Mouse (Mus musculus) embryonic facial prominence, embryonic 15.5 days (tissue): ENCODE data around the gene Cfap77. TPM values are rescaled to one million over a fixed set of nuclear protein-coding genes. Genes with fewer than 3 reads are reported as not detected.

Experiments used
- ATAC-seq: fragments of 200-750 bp; cut with Nextera tagmentation; 2 replicates; pipeline ENCODE4 v1.8.0; 2017; ENCODE audit warnings: low read depth, moderate TSS enrichment; ENCODE audit not compliant: insufficient number of reproducible peaks, low FRiP score, low TSS enrichment
- H3K27ac ChIP-seq: fragments of 300-500 bp; sonication (generic); replicated peaks from 2 replicates; pipeline ENCODE4 v1.5.1; 2015; ENCODE audit warnings: mild to moderate bottlenecking, inconsistent platforms
- H3K27me3 ChIP-seq: fragments of 300-500 bp; sonication (generic); 2 replicates; pipeline ENCODE4 v1.6.1; 2015; ENCODE audit warnings: inconsistent platforms
- H3K36me3 ChIP-seq: fragments of 300-500 bp; sonication (generic); 2 replicates; pipeline ENCODE4 v1.6.1; 2015; ENCODE audit warnings: mild to moderate bottlenecking, inconsistent platforms
- H3K4me1 ChIP-seq: fragments of 300-500 bp; sonication (generic); 2 replicates; pipeline ENCODE4 v1.6.1; 2015; ENCODE audit warnings: inconsistent platforms
- H3K4me2 ChIP-seq: fragments of 300-500 bp; sonication (generic); replicated peaks from 2 replicates; pipeline ENCODE4 v1.6.1; 2015; ENCODE audit warnings: mild to moderate bottlenecking, inconsistent platforms
- H3K4me3 ChIP-seq: fragments of 300-500 bp; sonication (generic); replicated peaks from 2 replicates; pipeline ENCODE4 v1.5.1; 2015; ENCODE audit warnings: mild to moderate bottlenecking, inconsistent platforms
- H3K9ac ChIP-seq: fragments of 300-500 bp; sonication (generic); 2 replicates; pipeline ENCODE4 v1.6.1; 2015; ENCODE audit warnings: inconsistent platforms
- H3K9me3 ChIP-seq: fragments of 300-500 bp; sonication (generic); replicated peaks from 2 replicates; pipeline ENCODE4 v1.6.1; 2016; ENCODE audit warnings: inconsistent platforms
- WGBS: fragments of 180-500 bp; shearing (Covaris S2); methylation state at CpG from one replicate; pipeline ENCODE4 v1.1.7; 2015; 5-methylcytosine and 5-hydroxymethylcytosine counted together
- polyA plus RNA-seq: library from polyadenylated mRNA; unstranded; fragments of >200 nt; fragmentation: Nextera tagmentation; extraction: Ambion mirVana; gene quantifications from 2 replicates; pipeline ENCODE4 v1.2.1, GENCODE M21; 2015

The Cfap77 gene
- polyA plus RNA-seq, 1 experiment from 2014 or later, result 1.8 TPM

DNA sequence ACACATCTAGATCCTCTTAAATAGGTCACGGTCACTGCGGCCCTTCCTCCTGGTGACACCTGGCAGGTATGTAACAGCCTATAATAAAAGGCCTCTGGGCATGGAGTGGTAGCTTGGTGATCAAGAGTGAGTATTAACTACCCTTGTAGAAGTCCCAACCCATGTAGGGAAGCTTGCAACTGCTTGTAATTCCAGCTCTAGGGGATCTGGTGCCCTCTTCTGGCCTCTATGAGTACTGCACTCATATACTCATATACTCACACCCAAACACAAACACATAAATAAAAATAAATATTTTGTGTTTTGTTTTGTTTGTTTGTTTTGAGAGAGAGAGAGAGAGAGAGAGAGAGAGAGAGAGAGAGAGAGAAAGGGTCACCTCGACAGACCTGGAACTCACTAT is 66.1 kb downstream of the Cfap77 start:
- Histone ChIP-seq H3K4me3 (no peak overlapping the region), H3K9ac (no peak overlapping the region), H3K4me1 (no peaks in the 10 kb centered on the region), H3K9me3 (no peaks in the 10 kb centered on the region), H3K4me2 (no peak overlapping the region), H3K27me3 (no peaks in the 10 kb centered on the region), H3K27ac (no peak overlapping the region), H3K36me3 (no peaks in the 10 kb centered on the region)
- 94% methylated on average over 3 of the region's 3 CpGs for WGBS
- ATAC-seq, result no peak

DNA sequence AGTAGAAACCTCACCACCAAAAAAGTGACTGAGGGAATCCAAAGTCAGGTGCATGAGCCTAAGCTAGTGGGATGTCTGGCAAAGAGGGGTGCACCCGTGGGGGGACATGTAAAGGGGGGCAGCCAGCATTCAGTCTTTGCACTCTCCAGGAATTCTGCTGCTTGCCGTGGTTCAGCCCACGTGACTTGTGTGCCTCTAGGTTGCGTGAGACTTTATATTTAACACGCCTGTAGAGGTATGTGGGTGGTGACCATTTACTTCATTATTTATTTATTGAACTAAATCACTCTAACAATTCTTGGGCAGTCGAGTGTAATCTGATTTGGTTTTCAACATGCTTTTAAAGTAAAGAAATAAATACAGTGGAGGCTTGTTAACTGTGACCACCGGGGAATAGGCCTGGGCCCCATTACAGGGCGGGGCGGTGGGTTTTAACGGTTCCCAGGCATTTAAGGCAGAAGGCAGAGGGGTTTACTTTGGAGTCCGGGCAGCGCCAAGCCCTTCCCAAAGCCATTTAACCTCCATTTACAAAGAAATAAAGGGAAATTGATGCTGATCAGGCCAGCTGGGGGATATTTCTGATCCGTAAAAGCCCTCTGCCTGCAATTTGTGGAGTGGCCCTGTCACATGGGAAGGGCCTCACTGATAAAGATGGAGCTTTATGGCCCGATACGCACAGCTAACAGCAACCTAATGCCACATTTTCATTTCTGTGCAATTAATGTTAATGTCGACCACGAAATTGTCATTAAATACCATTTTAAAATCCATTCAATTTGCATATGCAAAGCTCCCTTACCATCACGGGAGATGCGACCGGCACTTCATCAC is 74.6 kb downstream of the Cfap77 start:
- Histone ChIP-seq H3K4me3 (no peak overlapping the region), H3K27me3 (peaks cover 22% of the 10 kb centered on the region), H3K4me2 (no peak overlapping the region), H3K27ac (no peak overlapping the region), H3K9ac (no peak overlapping the region), H3K36me3 (no peaks in the 10 kb centered on the region), H3K9me3 (no peaks in the 10 kb centered on the region), H3K4me1 (no peaks in the 10 kb centered on the region)
- ATAC-seq, result no peak
- 49% methylated on average over 20 of the region's 20 CpGs for WGBS

DNA sequence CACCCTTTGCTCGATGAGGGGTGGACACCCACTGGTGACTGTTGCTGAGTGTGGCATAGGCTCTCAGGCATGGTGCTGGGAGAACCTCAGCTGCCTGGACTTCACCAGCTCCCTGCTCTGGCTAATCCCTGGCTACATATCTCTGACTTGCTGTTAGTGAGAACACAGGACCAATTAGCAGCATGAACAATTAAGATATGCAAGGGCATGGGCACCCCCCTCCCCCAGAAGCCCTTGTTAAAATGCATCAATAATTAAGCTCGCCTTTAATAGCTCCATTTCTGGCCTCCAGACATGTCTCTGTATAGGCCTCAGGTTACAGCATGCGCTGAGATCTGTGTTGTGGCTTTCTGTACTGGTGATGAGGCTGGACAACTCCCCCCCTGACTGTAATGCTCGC is 76.4 kb downstream of the Cfap77 start:
- Histone ChIP-seq H3K27ac (no peak overlapping the region), H3K4me2 (no peak overlapping the region), H3K27me3 (peaks cover 30% of the 10 kb centered on the region), H3K4me3 (no peak overlapping the region), H3K36me3 (no peaks in the 10 kb centered on the region), H3K9ac (no peak overlapping the region), H3K9me3 (no peaks in the 10 kb centered on the region), H3K4me1 (peaks cover 4% of the 10 kb centered on the region; the same call in 1 of the 2 replicates)
- ATAC-seq, result 0 out of 2 replicates have a peak, but pooled peaks have one; percentile 17
- 45% methylated on average over 4 of the region's 4 CpGs for WGBS

DNA sequence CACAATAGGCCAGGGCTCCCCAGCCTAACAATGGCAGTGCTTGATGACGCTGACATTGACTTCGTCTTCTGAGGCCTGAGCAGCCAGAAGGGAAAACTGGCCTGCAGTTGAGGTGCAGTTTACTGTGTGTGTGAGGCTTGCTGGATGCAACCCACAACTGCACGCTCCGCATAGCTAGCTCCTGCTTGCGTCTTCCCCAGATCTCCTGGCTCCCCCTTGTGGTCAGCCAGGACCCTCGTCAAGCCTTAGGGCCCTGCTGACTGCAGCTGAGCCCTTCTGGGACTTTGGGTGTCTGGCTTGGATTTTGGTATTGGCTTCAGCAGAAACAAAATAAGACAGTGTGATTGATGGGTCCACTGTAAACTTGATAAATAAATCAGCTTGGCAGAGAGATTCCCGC is 78.2 kb downstream of the Cfap77 start:
- Histone ChIP-seq H3K4me3 (no peak overlapping the region), H3K4me2 (no peak overlapping the region), H3K36me3 (no peaks in the 10 kb centered on the region), H3K9ac (no peak overlapping the region), H3K4me1 (peaks cover 4% of the 10 kb centered on the region; the same call in 1 of the 2 replicates), H3K27ac (no peak overlapping the region), H3K27me3 (peaks cover 36% of the 10 kb centered on the region), H3K9me3 (no peaks in the 10 kb centered on the region)
- no peak for ATAC-seq
- 14% methylated on average over 7 of the region's 7 CpGs for WGBS

DNA sequence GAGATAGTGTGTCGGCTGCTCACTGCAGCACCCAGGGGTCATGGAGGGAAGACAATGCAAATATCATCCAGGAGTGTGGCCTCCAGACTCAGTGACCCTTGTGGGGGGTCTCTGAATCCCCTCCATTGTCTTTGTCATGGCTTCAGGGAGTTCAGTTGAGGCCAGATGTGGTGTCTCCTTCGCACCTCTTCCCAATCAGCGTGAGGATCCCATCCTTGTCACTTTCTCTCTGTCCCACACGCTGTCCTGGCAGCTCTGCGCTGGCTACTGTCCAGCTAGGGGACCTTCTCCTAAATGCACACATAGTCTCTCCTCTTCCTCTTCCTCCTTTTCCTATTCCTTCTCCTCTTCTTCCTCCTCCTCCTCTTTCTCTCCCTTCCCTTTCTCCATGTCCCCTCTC is 79.3 kb downstream of the Cfap77 start:
- Histone ChIP-seq H3K27me3 (peaks cover 36% of the 10 kb centered on the region), H3K4me3 (no peak overlapping the region), H3K4me2 (no peak overlapping the region), H3K36me3 (no peaks in the 10 kb centered on the region), H3K9me3 (no peaks in the 10 kb centered on the region), H3K9ac (no peak overlapping the region), H3K27ac (no peak overlapping the region), H3K4me1 (peaks cover 4% of the 10 kb centered on the region; the same call in 1 of the 2 replicates)
- ATAC-seq, result no peak
- 76% methylated on average over 5 of the region's 5 CpGs for WGBS

DNA sequence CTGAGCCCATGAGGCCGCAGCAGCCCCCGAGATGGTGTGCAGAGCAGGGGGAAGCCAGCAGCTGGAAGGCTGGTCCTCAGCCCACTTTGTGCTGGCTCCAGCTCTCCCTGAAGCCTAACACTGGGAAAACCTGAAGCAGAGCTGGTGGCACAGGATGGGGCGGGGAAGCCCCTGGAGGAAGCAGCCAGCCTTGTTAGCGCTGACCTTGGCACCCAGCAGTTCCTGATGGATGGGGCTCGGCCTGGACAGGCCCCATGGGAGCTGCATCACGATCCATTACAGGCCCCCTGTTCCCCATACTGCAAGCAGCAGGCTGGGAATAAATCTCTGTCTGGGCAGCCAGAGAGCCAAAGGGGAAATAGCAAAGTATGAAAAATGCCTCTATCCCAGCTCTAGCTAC is 80.3 kb downstream of the Cfap77 start:
- peaks cover 36% of the 10 kb centered on the region for H3K27me3 ChIP-seq
- 34% methylated on average over 6 of the region's 6 CpGs for WGBS

DNA sequence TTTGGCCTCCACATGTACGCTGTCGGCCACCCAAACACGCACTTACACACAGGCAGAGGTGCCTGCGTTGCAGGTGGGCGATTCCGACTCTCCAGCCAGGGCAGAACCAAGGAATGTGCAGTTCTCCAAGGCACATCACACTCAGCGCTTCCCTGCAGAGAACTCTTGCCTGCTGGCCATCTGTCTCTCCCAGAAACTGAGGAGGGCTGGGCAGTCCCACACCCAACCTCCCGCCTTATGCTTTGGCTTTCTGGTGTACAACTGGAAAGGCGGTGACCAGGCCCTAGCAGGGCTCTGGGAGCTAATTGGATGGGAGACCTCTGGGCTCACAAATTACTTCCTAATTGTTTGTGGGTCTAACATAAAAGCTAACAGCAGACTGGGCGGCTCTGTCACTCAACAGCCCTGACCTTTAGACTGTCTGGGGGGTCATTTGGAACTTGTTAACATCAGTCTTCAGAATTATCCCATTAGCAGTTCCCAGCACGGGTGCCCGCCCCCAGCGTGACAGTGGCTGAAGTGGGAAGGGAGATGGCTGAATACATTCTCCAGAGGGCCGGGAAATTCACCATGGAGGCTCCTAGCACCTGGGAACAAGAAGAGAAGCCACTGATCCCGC is 80.9 kb downstream of the Cfap77 start:
- no peaks in the 10 kb centered on the region for H3K36me3 ChIP-seq
- no peaks in the 10 kb centered on the region for H3K9me3 ChIP-seq
- H3K4me3 ChIP-seq, result no peak overlapping the region
- no peak overlapping the region for H3K9ac ChIP-seq
- H3K27ac ChIP-seq, result no peak overlapping the region
- no peak for ATAC-seq
- H3K4me2 ChIP-seq, result no peak overlapping the region
- H3K4me1 ChIP-seq, result peaks cover 4% of the 10 kb centered on the region; the same call in 1 of the 2 replicates
- peaks cover 36% of the 10 kb centered on the region for H3K27me3 ChIP-seq
- 34% methylated on average over 15 of the region's 15 CpGs for WGBS

More for the DNA sequence above, 80.3 kb downstream of the Cfap77 start:
- H3K4me1 ChIP-seq, result peaks cover 4% of the 10 kb centered on the region; the same call in 1 of the 2 replicates
- H3K4me3 ChIP-seq, result no peak overlapping the region
- ATAC-seq, result no peak
- H3K36me3 ChIP-seq, result no peaks in the 10 kb centered on the region
- no peak overlapping the region for H3K4me2 ChIP-seq
- H3K27ac ChIP-seq, result no peak overlapping the region
- H3K9ac ChIP-seq, result no peak overlapping the region
- H3K9me3 ChIP-seq, result no peaks in the 10 kb centered on the region

DNA sequence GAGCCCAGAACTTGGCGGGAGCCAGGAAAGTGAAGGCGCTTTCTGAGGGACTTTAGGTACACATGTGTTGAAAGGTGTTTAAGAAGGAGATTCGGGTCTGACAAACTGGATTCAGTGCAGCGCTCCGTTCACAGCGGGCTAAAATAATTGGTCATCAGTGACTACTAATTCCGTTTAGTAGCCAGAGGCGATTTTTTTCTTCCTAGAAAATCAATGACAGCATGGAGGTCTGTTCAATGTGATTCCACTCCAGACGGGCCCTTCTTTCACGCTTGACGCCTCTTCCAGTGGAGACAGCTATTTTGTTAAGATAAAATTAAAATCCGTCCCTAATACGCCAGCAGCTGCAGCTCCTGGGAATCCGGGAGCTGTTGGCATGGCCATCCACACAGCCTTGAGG is 84.4 kb downstream of the Cfap77 start:
- H3K27me3 ChIP-seq, result peaks cover 22% of the 10 kb centered on the region
- no peak overlapping the region for H3K4me3 ChIP-seq
- no peak overlapping the region for H3K9ac ChIP-seq
- H3K4me1 ChIP-seq, result peaks cover 4% of the 10 kb centered on the region; the same call in 1 of the 2 replicates
- no peak overlapping the region for H3K27ac ChIP-seq
- no peaks in the 10 kb centered on the region for H3K9me3 ChIP-seq
- ATAC-seq, result no peak
- no peak overlapping the region for H3K4me2 ChIP-seq
- 68% methylated on average over 14 of the region's 14 CpGs for WGBS
- no peaks in the 10 kb centered on the region for H3K36me3 ChIP-seq

DNA sequence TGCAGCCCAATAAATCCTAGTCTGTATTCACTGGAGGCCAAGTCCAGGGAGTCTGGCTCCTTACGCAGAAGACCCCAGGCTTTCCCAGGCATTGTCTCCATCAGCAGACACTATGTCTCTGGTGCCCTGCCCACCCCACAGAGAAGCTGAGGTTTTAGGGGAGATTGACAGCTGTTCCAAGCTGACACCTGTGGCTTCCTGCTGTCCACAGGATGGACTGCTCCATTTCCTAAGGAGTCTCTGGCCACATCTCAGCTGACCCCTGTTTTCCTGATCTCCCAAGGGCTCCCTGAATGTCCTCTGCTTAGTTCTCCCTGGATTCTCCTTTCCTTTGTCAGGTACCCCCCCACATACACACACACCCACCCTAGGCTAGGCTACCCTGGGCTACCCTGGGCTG is 86.6 kb downstream of the Cfap77 start:
- WGBS, result 89% methylated on average over 1 of the region's 1 CpGs
- no peak for ATAC-seq
- Histone ChIP-seq H3K4me1 (no peaks in the 10 kb centered on the region), H3K36me3 (no peaks in the 10 kb centered on the region), H3K9me3 (no peaks in the 10 kb centered on the region), H3K4me3 (no peak overlapping the region), H3K27me3 (peaks cover 13% of the 10 kb centered on the region), H3K9ac (no peak overlapping the region), H3K27ac (no peak overlapping the region), H3K4me2 (no peak overlapping the region)

DNA sequence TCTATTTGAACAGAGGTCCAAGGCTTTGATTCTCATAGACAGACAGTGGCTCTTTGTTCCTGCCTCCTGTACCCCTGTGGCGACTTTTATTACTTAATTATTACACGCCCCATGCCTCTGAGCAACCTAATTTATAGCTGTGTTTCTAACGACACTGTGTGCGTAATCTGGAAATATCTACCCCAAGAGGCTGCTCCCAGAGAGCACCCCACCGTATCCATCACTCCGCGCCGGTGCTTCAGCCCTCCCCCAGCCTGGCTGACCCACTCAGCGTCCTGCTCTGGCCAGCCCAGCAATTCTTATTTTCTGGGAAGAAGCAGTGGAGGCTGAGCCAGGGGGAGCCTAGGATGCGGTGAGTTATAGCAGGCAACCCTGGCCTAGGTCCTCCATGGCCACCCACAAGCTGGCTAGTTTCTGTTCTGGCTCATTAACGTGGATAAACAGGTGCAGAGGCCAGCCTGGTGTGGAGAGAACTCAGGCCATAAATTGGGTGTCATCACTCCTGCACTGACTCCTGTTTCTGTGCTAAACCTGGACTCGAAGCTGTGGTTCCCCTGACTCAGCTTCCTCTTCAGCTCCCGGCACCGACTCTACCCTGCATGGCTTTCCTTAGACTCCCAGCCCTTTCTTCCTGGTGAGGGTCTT is 88.6 kb downstream of the Cfap77 start:
- no peak overlapping the region for H3K4me3 ChIP-seq
- no peaks in the 10 kb centered on the region for H3K36me3 ChIP-seq
- no peak for ATAC-seq
- H3K27me3 ChIP-seq, result peaks cover 7% of the 10 kb centered on the region
- no peaks in the 10 kb centered on the region for H3K4me1 ChIP-seq
- H3K4me2 ChIP-seq, result no peak overlapping the region
- no peak overlapping the region for H3K27ac ChIP-seq
- no peaks in the 10 kb centered on the region for H3K9me3 ChIP-seq
- 47% methylated on average over 14 of the region's 14 CpGs for WGBS
- H3K9ac ChIP-seq, result no peak overlapping the region

DNA sequence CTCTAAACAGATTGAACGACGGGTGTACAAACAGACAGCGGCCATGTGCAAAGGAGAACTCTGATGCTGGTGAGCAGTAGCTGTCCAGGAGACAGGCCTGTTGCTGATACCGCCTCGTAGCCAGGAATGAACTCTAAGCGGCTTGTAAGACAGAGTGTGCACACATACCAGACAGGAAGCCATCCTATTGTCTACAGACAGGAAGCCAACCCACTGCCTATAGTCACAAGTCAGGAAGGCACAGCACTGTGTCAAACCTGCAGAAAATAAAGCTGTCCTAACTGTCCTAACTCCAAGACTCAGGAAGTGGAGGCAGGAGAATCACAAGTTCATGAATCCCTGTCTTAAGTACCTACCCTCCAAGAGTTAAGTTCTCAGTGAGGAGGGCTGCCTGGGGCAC is 91.3 kb downstream of the Cfap77 start:
- H3K4me2 ChIP-seq, result no peak overlapping the region
- no peak overlapping the region for H3K9ac ChIP-seq
- peaks cover 7% of the 10 kb centered on the region for H3K27me3 ChIP-seq
- no peak overlapping the region for H3K27ac ChIP-seq
- ATAC-seq, result no peak
- no peaks in the 10 kb centered on the region for H3K36me3 ChIP-seq
- H3K4me1 ChIP-seq, result no peaks in the 10 kb centered on the region
- no peak overlapping the region for H3K4me3 ChIP-seq
- WGBS, result 78% methylated on average over 6 of the region's 6 CpGs
- H3K9me3 ChIP-seq, result no peaks in the 10 kb centered on the region
